Mouse (Mus musculus) CH12F3 (cell line): Measurements from ENCODE around the gene Samd7.

ENCODE experiments used
- in situ Hi-C: fragments of 300-500 bp; cut with MboI; formaldehyde crosslinking; loops from 2 replicates; pipeline ENCODE4 v1.14.3; 2020; ENCODE audit warnings: low sequenced_read_pairs

The Samd7 gene

DNA sequence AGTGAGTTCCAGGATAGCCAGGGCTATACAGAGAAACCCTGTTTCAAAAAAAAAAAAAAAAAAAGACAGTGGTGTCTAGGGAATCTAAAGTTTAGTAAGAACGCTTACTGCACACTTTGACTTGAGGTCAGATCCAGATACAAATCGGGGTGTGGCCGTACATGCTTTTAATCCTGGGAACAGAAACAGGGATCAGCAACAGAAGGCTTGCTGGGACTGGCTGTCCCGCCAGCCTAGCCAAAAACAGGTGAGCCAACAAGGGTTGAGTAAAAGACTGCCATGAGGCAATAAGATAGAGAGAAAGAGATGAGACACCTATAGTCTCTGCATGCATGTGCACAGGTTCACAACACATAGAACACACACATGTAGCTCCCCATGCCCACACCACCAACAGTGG, 8.6 kb downstream of the Samd7 start:
- in situ Hi-C loops = no loop called here

DNA sequence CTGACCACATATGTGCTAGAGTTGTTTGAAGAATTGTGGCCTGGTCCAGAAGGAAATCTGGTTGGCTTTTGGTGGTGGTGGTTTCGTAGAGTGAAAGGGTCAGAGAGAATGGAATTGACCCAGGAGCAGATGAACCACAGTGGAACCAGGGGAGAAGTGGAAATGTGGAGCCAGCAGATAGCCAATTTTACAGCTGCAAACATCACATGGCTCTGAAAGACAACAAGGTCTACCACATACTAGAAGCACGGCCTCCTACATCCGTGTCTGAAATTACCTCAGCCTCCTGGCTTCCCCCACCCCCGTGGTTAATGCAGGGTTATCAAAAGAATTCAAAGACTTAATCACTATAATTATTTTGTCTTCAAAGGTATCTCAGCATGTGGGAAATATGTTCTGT, 18.8 kb downstream of the Samd7 start:
- in situ Hi-C loops = no loop called here

DNA sequence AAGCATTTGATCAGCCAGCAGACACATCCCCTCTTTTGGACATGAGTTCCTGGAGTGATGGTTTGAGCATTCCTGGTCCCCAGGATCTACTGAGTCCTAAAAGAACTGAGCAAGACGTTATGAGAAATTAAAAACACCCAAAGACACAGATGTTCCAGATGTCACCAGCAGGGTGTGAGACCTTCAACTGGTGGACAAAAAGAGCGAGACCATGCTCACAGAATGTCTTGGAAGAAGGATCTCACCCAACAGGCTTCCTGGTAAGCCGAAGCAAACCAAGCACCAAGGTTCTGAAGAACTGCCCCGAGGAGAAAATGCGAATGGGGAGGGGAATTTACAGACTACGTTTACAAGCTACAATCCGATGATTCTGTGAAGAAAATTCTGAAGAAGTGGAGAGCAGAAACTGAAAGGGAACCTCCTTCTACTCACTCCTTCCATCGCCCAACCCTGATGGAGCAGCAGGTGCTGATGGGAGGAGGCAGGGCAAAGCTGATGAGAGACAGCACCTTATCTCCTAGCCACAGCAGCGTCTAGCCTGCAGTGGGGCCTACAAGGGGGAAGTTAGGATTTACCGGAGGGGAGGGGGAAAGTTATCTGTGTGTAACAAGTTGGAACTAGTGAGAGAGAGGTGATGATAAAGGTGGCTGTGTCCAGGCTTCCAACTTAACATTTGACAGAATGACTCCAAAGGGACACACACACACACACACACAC, 19.4 kb downstream of the Samd7 start:
- in situ Hi-C loops = no loop called here

DNA sequence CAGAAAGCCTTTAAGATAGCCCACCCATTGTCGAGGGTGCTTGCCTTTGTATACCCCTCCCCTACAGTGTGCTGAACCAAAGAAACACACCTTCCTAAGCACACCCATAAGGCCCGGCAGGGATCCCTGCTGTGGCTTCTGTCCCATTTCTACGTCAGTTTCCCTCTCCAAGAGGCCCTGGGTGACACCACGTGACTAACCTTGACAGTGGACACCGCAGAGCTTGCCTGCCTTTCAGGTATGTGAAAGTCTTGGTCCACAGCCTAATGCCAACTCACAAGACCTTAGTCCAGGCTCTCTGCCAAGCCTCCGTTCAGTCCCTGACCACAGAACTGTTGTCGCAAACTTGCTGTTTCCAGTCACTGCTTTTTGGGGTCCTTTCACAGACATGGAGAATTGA, 20.1 kb downstream of the Samd7 start:
- in situ Hi-C loops = no loop called here

DNA sequence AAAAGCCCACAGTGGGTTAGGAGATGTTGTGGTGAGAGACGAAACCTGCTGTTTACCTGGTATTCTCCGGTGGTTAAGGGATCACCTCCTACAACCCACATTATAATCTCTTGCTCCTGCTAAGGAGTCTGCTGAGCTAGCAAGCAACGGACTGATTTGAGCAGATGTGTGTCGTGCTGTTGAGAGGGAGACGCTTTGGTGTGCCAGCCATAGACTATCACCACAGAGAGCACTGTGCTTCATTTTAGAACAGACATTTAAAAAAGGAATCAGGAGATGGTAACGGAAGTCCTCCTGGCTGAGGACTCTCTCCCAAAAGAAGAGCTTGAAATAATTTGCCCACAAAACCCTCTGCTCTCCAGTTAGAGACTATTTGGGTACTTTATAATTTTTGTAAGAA, 21.2 kb downstream of the Samd7 start:
- in situ Hi-C loops = no loop called here

GRCm38 (mm10) chr3:30769755-30770515, 23.8 kb downstream of the Samd7 start:
- in situ Hi-C loops = no loop called here

- in situ Hi-C loops = no loop called here
Observed at GRCm38 (mm10) chr3:30771560-30771959, 25.5 kb downstream of the Samd7 start.

- in situ Hi-C loops = no loop called here
Observed at GRCm38 (mm10) chr3:30772631-30773030, 26.5 kb downstream of the Samd7 start.

- in situ Hi-C loops = no loop called here
Observed at GRCm38 (mm10) chr3:30774677-30775076, 28.6 kb downstream of the Samd7 start.

- in situ Hi-C loops = no loop called here
Observed at GRCm38 (mm10) chr3:30777984-30778383, 31.9 kb downstream of the Samd7 start.

GRCm38 (mm10) chr3:30788531-30788930, 42.4 kb downstream of the Samd7 start:
- in situ Hi-C loops = no loop called here

DNA sequence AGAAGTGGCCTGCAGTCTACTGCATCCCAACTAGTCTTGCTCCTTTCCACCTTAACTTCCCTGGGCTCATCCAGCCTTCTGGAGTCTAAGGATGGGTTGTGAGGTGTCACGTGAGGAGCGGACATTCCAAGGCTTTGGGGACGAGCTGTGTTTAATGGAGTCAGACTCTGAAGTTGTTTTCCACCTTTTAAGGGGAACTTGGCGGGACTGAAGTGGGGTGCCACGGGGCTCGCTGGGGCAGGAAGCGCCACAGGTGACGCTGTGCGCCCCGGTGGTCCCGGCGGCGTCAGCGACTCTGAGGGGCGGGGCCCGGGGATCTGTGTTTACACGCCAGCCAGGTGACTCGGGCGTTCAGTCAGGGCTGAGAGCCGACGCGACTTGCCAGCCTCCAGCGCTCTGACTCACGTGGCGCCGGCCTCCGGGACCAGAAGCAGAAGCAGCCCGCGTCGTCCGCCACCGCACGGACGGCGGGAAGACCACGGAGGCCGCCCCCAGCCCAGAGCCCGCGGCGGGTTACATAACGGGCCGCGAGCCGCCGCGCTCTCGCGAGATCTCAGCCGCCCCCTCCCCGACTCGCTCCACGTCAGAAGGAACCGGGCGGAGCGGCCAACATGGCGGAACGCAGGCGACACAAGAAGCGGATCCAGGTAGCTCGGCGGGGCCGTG, 46.8 kb downstream of the Samd7 start, which contains the start of gene Sec62:
Sec62 (plus strand) TSS at position 139 of the 666 bp plus-strand sequence.
- in situ Hi-C loops = no loop called here

- in situ Hi-C loops = no loop called here
Observed at GRCm38 (mm10) chr3:30793403-30794221, 47.5 kb downstream of the Samd7 start.

- in situ Hi-C loops = no loop called here
Observed at GRCm38 (mm10) chr3:30802171-30802570, 56.1 kb downstream of the Samd7 start.

GRCm38 (mm10) chr3:30812881-30813280, 66.8 kb downstream of the Samd7 start:
- in situ Hi-C loops = no loop called here
